Mouse (Mus musculus): Measurements from ENCODE around the gene Tex46.

DNA sequence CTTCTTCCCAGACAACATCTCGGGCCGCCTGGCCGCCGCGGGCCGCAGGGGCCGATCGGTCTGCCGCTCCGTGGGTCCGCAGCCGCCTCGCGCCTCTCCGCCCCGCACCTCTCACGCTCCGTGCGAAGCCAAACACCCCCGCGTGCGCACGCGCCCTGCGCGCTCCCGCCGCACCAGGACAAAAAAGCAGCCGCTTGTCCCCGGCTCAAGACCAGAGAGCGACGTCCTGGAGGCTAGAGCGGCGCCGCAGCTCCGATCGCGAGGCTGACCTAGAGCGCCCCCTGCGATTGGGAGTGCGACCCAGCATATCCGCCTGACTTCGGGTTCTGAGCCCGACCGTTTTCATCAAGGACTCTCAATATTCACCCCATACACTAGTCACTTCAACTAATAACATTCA, 7.7 kb upstream of the Tex46 start, which contains the start of gene Kdm1a:
- TF ChIP-seq GATA1 (IDR thresholded peaks at IDR 0.05; ENCODE audit: borderline replicate concordance, low read length) (no peak), FLI1 (IDR thresholded peaks at IDR 0.05; ENCODE audit: low read length) (no peak)

All from megakaryocyte, embryonic 14.5 days (primary cell).